Mouse (Mus musculus) embryonic fibroblast, embryonic 13.5 days (primary cell): ENCODE measurements around the gene Slc25a39.

Experiments used
- CTCF ChIP-seq: IDR thresholded peaks from 2 replicates; pipeline ENCODE4 v1.5.1; 2011; ENCODE audit warnings: mild to moderate bottlenecking, control low read depth, low read length, moderate library complexity, borderline replicate concordance; ENCODE audit not compliant: insufficient read depth
- POLR2A ChIP-seq: IDR thresholded peaks from 2 replicates; pipeline ENCODE4 v1.6.1; 2011; ENCODE audit warnings: low read depth, mild to moderate bottlenecking, control low read depth, low read length, moderate library complexity

- TF ChIP-seq POLR2A, result no peak
- TF ChIP-seq CTCF, result no peak
Observed at GRCm38 (mm10) chr11:102400513-102401084, 7.1 kb downstream of the Slc25a39 start.
